Mouse (Mus musculus) retina, adult 2 months (tissue): Measurements from ENCODE around the gene Smc1b.

Source experiments
- DNase-seq: peaks from one replicate; pipeline ENCODE4 v3.0.0-alpha.2; 2012; ENCODE audit warnings: low read depth, low spot score

Gene Smc1b

DNA sequence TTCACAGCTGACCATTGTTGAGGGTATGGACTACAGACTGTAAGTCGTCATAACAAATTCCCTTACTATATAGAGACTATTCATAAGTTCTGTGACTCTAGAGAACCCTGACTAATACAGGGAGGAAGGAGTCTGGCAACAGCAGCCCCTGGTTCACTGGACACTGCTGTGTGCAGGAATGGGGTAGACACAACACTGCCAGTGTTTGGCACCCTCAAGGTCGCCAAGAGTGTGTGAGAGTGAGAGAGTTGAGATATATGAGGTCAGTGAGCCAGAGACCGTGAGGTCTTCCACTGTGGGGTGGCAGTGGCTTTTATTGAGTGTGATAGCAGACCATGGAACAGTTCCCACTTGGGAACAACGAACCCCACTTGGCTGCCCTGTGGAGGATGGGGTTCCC, 105.6 kb downstream of the Smc1b start:
- DNase-seq = no peak

DNA sequence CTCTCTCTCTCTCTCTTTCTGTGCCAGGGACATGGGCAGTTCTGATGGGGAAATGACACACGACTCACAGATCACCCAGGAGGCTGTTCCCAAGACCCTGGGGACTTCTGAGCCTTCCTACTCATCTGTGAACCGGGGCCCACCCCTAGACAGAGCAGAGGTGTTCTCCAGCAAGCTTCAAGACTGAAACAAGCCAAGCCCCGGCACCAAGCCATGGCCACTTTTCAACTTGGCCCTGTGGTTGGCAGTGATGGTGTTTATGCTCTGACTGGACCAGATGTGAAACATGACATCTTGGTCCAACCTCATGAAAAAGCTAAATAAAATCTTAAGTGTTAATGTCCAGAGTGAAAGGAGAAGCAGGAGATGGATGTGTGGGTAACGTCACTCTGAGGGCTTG, 109.6 kb downstream of the Smc1b start:
- DNase-seq = no peak

DNA sequence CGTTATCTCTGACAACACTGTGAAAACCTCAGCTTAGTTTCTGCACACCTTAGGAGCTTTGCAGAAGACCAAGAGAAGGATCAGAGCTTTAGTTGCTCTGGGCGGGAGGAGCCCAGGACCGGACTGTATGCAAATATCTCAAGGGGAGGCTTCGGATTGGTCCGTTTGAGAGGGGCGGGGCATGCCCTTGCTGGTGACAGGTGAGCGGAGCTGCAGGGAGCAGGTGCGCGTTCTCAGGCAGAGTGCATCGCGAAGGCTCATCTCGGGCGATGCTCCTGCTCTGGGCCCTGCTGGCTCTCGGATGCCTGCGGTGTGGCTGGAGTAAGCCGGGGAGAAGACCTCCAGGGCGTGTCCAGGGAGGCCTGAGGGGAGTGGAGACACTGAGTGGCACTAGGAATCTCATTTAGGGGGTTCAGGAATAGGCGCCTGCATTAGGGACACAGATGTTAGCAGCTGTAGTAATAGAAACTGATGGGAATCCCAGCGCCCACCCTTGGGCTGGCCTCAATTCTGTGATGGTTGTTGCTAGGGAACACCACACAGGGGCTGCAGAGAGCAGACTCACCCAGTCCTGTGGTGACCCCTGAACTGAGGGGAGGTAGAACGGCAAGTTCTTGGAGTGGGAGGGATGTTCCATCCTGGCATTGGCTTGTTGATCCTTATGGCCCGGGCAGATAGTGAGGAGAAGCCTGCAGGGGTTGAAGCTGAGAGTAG, 114.7 kb downstream of the Smc1b start, which contains the start of gene Upk3a:
Gene Upk3a (plus strand): TSS at position 191 of the 714 bp plus-strand sequence.
- DNase-seq = no peak

DNA sequence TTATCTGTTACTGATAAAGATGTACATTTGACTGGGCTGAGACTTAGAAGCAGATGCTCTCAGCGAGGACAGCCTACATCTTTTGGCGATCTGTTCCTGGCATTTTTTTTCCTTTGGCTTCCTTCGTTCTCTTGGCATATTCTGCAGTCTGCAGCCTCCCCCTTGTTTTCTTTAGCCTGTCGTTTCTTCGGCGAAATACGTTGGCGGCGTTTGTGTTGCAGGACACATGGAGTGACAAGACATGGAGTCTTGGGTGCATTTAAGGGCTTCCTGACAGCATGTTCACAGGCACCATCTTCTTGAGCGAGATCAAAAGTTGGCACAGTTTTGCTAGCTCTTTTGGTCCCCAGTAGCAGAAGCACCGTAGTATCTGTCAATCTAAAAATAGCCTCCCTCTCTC, 116.0 kb downstream of the Smc1b start:
- no peak for DNase-seq
